Mouse (Mus musculus): ENCODE measurements at regions not wholly inside any gene's neighbourhood (a gene's known extent, or its start where the extent isn't known, plus 50 kb on each side); places are given as distances from the start of the nearest gene placed in this dataset.

GRCm38 (mm10) chr15:61766544-61767094, 843.8 kb upstream of the A1bg start:
- 53% methylated on average over 2 of the region's 2 CpGs for WGBS
- Histone ChIP-seq H3K79me2 (ENCODE audit: control insufficient read depth, insufficient read depth, low read length) (no peaks in the 10 kb centered on the region), H3K9ac (ENCODE audit: low read depth, low read length) (no peak overlapping the region), H3K4me1 (ENCODE audit: control insufficient read depth, insufficient read depth, low read length) (no peaks in the 10 kb centered on the region), H3K36me3 (ENCODE audit: control insufficient read depth, insufficient read depth, low read length) (no peaks in the 10 kb centered on the region), H3K27me3 (ENCODE audit: control insufficient read depth, insufficient read depth, low read length) (no peaks in the 10 kb centered on the region), H3K4me3 (ENCODE audit: insufficient read depth, low read depth, low read length) (no peak overlapping the region), H3K27ac (replicated peaks; ENCODE audit: insufficient read depth, low read depth, low read length) (no peak overlapping the region)
- TF ChIP-seq CTCF (IDR thresholded peaks at IDR 0.05; ENCODE audit: low read depth, low read length) (no peak), POLR2A (IDR thresholded peaks at IDR 0.05; ENCODE audit: extremely low read depth, insufficient read depth, low read length) (no peak)
- DNase-seq (ENCODE audit: extremely low read depth, low read depth, low spot score), result no peak

DNA sequence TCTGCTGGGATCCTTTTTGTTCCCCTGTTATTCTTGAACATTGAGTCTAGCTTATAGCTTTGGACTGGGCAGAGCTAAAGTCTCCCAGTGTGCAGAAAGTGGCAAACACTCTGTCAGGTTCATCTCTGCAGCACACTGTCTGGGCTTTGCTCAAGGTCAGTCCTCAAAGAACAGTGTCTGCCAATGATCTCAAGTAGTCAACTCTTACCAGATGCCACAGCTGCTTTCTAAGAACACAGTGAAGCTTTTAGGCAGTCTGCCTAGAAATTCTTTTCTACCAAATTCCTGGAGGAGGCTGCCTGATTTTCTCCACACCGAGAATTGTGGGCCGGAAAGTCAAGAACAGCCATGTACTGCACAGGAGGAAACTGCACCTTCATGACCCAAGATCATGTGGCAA, 831.0 kb upstream of the A1bg start:
- Histone ChIP-seq H3K27ac (replicated peaks; ENCODE audit: insufficient read depth, low read depth, low read length) (no peak overlapping the region), H3K4me1 (ENCODE audit: control insufficient read depth, insufficient read depth, low read length) (no peaks in the 10 kb centered on the region), H3K27me3 (ENCODE audit: control insufficient read depth, insufficient read depth, low read length) (no peaks in the 10 kb centered on the region), H3K36me3 (ENCODE audit: control insufficient read depth, insufficient read depth, low read length) (no peaks in the 10 kb centered on the region), H3K9ac (ENCODE audit: low read depth, low read length) (no peak overlapping the region), H3K4me3 (ENCODE audit: insufficient read depth, low read depth, low read length) (no peak overlapping the region), H3K79me2 (ENCODE audit: control insufficient read depth, insufficient read depth, low read length) (no peaks in the 10 kb centered on the region)
- DNase-seq (ENCODE audit: extremely low read depth, low read depth, low spot score), result no peak
- 86% methylated on average over 2 of the region's 2 CpGs for WGBS
- TF ChIP-seq POLR2A (IDR thresholded peaks at IDR 0.05; ENCODE audit: extremely low read depth, insufficient read depth, low read length), result no peak
- TF ChIP-seq CTCF (IDR thresholded peaks at IDR 0.05; ENCODE audit: low read depth, low read length), result no peak

GRCm38 (mm10) chr15:61723696-61724095, 800.9 kb upstream of the A1bg start:
- TF ChIP-seq POLR2A (IDR thresholded peaks at IDR 0.05; ENCODE audit: extremely low read depth, insufficient read depth, low read length) (no peak), CTCF (IDR thresholded peaks at IDR 0.05; ENCODE audit: low read depth, low read length) (no peak)
- Histone ChIP-seq H3K27me3 (ENCODE audit: control insufficient read depth, insufficient read depth, low read length) (no peaks in the 10 kb centered on the region), H3K4me1 (ENCODE audit: control insufficient read depth, insufficient read depth, low read length) (no peaks in the 10 kb centered on the region), H3K36me3 (ENCODE audit: control insufficient read depth, insufficient read depth, low read length) (no peaks in the 10 kb centered on the region), H3K79me2 (ENCODE audit: control insufficient read depth, insufficient read depth, low read length) (no peaks in the 10 kb centered on the region), H3K4me3 (ENCODE audit: insufficient read depth, low read depth, low read length) (no peak overlapping the region), H3K9ac (ENCODE audit: low read depth, low read length) (no peak overlapping the region), H3K27ac (replicated peaks; ENCODE audit: insufficient read depth, low read depth, low read length) (no peak overlapping the region)
- 39% methylated on average over 1 of the region's 1 CpGs for WGBS
- no peak for DNase-seq (ENCODE audit: extremely low read depth, low read depth, low spot score)

DNA sequence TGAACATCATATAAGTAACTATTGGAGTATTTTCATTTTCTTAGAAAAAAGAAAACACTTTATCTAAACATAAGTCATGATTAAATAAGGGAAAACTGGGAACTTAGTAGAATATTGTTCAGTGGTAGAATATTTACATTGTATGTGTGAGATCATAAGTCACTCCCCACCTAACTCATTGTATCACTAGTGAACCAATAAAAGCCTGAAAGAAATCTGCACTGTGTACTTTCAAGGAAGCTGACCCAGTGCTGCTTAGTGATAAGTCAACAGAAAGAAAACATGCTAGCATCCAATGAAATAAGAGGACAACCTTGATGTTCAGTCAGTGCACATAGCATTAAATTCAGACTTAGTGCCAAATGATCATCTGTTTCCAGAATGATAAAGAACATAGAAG, 795.7 kb upstream of the A1bg start:
- H3K27me3 ChIP-seq (ENCODE audit: control insufficient read depth, insufficient read depth, low read length), result no peaks in the 10 kb centered on the region
- H3K4me3 ChIP-seq (ENCODE audit: insufficient read depth, low read depth, low read length), result no peak overlapping the region
- no peak overlapping the region for H3K27ac ChIP-seq (replicated peaks; ENCODE audit: insufficient read depth, low read depth, low read length)
- no peak overlapping the region for H3K9ac ChIP-seq (ENCODE audit: low read depth, low read length)
- no peak for DNase-seq (ENCODE audit: extremely low read depth, low read depth, low spot score)
- H3K36me3 ChIP-seq (ENCODE audit: control insufficient read depth, insufficient read depth, low read length), result no peaks in the 10 kb centered on the region
- no peaks in the 10 kb centered on the region for H3K4me1 ChIP-seq (ENCODE audit: control insufficient read depth, insufficient read depth, low read length)
- no peak for TF ChIP-seq POLR2A (IDR thresholded peaks at IDR 0.05; ENCODE audit: extremely low read depth, insufficient read depth, low read length)
- TF ChIP-seq CTCF (IDR thresholded peaks at IDR 0.05; ENCODE audit: low read depth, low read length), result no peak
- H3K79me2 ChIP-seq (ENCODE audit: control insufficient read depth, insufficient read depth, low read length), result no peaks in the 10 kb centered on the region

DNA sequence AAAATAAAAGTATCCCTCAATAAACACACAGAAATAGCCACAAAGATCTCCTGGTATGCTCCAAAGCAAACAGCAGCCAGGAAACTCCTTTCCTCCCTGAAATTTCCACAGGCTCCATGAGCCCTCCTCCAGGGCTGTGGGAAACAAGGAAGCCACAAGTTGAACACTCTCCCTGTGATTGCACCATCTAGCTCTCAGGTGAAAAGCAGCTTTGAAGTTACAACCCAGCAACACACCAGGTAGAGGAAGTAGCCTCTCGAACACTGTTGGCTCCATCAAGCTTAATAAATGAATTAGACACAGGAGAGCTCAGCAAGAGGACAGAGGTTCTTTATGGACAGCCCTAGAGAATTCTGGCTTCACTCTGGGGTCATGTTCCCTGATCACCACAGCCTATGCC, 794.4 kb upstream of the A1bg start:
- no peak overlapping the region for H3K27ac ChIP-seq (replicated peaks; ENCODE audit: insufficient read depth, low read depth, low read length)
- TF ChIP-seq POLR2A (IDR thresholded peaks at IDR 0.05; ENCODE audit: extremely low read depth, insufficient read depth, low read length), result no peak
- TF ChIP-seq CTCF (IDR thresholded peaks at IDR 0.05; ENCODE audit: low read depth, low read length), result no peak

GRCm38 (mm10) chr15:61713953-61714352, 791.1 kb upstream of the A1bg start:
- DNase-seq (ENCODE audit: extremely low read depth, low read depth, low spot score), result no peak
- Histone ChIP-seq H3K27ac (replicated peaks; ENCODE audit: insufficient read depth, low read depth, low read length) (no peak overlapping the region), H3K36me3 (ENCODE audit: control insufficient read depth, insufficient read depth, low read length) (no peaks in the 10 kb centered on the region), H3K4me3 (ENCODE audit: insufficient read depth, low read depth, low read length) (no peak overlapping the region), H3K79me2 (ENCODE audit: control insufficient read depth, insufficient read depth, low read length) (no peaks in the 10 kb centered on the region), H3K9ac (ENCODE audit: low read depth, low read length) (no peak overlapping the region), H3K27me3 (ENCODE audit: control insufficient read depth, insufficient read depth, low read length) (no peaks in the 10 kb centered on the region), H3K4me1 (ENCODE audit: control insufficient read depth, insufficient read depth, low read length) (no peaks in the 10 kb centered on the region)
- 66% methylated on average over 2 of the region's 2 CpGs for WGBS
- TF ChIP-seq CTCF (IDR thresholded peaks at IDR 0.05; ENCODE audit: low read depth, low read length) (no peak), POLR2A (IDR thresholded peaks at IDR 0.05; ENCODE audit: extremely low read depth, insufficient read depth, low read length) (no peak)

More for the DNA sequence above, 794.4 kb upstream of the A1bg start:
- H3K4me1 ChIP-seq (ENCODE audit: control insufficient read depth, insufficient read depth, low read length), result no peaks in the 10 kb centered on the region
- H3K9ac ChIP-seq (ENCODE audit: low read depth, low read length), result no peak overlapping the region
- no peaks in the 10 kb centered on the region for H3K36me3 ChIP-seq (ENCODE audit: control insufficient read depth, insufficient read depth, low read length)
- no peaks in the 10 kb centered on the region for H3K79me2 ChIP-seq (ENCODE audit: control insufficient read depth, insufficient read depth, low read length)
- H3K27me3 ChIP-seq (ENCODE audit: control insufficient read depth, insufficient read depth, low read length), result no peaks in the 10 kb centered on the region
- 83% methylated on average over 1 of the region's 1 CpGs for WGBS
- DNase-seq (ENCODE audit: extremely low read depth, low read depth, low spot score), result no peak
- H3K4me3 ChIP-seq (ENCODE audit: insufficient read depth, low read depth, low read length), result no peak overlapping the region

Data from liver, adult 2 months (tissue).